Mouse (Mus musculus): Measurements from ENCODE around the gene Naa11.

DNA sequence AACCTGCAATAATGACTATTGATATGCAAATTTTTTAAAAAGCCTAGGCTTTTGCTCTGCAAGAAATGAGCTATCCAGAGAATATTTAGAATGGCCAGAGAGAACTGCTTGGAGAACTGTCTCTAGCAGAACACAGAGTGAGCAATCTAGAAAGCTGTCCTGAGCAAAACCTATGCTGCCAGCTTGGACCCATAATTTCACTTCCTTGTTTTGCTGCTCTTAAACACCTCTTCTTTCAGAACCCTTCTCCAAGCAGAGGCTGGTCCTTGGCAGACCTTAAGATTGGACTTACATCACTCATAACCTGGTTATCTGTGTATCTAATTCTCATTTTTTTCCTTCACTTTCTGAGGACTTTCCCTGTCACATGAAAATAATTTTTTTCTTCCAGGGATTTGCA is 8.9 kb upstream of the Naa11 start:
- TF ChIP-seq CTCF (IDR thresholded peaks at IDR 0.05; ENCODE audit: control insufficient read depth, insufficient read depth, low read length) (no peak), POLR2A (IDR thresholded peaks at IDR 0.05; ENCODE audit: borderline replicate concordance, control insufficient read depth, low read depth, low read length) (no peak)

Measured in bone marrow, adult 2 months (tissue).